Mouse (Mus musculus): ENCODE measurements at regions not wholly inside any gene's neighbourhood (a gene's known extent, or its start where the extent isn't known, plus 50 kb on each side); places are given as distances from the start of the nearest gene placed in this dataset.

DNA sequence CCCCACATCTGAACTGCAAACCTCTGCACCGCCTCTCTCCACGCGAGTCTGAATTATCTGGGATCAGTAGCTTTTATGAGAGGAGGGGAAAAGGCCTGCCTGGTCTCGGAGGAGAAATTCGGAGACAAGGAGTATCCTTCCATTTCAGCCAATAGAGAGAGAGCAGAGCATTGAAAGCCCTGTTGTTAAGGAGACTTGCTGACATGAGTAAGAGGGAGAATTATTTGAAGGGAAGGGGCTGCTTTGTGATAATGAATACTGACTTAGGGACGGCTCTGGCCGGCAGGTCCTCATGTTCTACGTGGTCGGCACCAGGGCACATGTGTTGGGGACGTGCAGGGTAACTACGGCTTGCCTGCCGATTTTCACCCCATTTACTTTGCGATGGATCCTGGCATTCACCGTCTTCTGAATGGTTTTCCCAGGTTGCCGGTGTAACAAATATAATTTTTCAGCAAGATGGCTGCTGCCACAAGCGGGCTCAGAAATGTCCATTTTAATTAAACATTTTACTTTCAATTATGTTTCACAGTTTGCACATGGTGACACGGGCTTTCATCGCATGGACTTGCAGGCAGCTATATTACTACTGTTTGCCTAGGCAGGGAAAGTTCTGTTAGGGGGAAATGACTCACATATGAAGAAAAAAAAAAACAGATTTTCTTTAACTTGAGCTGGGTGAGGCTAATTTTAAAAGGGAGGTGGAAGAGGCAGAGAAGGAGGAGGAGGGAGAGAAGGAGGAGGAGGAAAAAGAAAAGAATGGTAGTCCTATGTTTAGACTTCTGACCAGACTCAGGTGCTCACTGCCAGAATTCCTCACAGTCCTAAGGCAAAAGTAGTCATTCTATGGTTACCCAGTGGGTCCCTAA, 744.3 kb upstream of the Arrdc4 start:
- Histone ChIP-seq H3K9ac (replicated peaks; ENCODE audit: low read depth) (no peak overlapping the region), H3K36me3 (ENCODE audit: insufficient read depth, low read length) (no peaks in the 10 kb centered on the region), H3K4me2 (replicated peaks; ENCODE audit: low read depth, low read length) (peak overlapping the region; percentile 6; the same call in 1 of the 2 replicates), H3K27me3 (replicated peaks; ENCODE audit: insufficient read depth, low read length) (no peaks in the 10 kb centered on the region), H3K27ac (ENCODE audit: low read length) (no peak overlapping the region), H3K9me3 (ENCODE audit: low read length) (no peaks in the 10 kb centered on the region), H3K4me3 (ENCODE audit: low read depth, low read length) (no peak overlapping the region), H3K4me1 (ENCODE audit: insufficient read depth, low read depth, low read length) (no peaks in the 10 kb centered on the region)
- TF ChIP-seq EP300 (IDR thresholded peaks at IDR 0.05) (no peak), CTCF (IDR thresholded peaks at IDR 0.05) (no peak)
- 63% methylated on average over 18 of the region's 18 CpGs for WGBS
- ATAC-seq = no peak
- DNase-seq (ENCODE audit: low spot score) = no peak

DNA sequence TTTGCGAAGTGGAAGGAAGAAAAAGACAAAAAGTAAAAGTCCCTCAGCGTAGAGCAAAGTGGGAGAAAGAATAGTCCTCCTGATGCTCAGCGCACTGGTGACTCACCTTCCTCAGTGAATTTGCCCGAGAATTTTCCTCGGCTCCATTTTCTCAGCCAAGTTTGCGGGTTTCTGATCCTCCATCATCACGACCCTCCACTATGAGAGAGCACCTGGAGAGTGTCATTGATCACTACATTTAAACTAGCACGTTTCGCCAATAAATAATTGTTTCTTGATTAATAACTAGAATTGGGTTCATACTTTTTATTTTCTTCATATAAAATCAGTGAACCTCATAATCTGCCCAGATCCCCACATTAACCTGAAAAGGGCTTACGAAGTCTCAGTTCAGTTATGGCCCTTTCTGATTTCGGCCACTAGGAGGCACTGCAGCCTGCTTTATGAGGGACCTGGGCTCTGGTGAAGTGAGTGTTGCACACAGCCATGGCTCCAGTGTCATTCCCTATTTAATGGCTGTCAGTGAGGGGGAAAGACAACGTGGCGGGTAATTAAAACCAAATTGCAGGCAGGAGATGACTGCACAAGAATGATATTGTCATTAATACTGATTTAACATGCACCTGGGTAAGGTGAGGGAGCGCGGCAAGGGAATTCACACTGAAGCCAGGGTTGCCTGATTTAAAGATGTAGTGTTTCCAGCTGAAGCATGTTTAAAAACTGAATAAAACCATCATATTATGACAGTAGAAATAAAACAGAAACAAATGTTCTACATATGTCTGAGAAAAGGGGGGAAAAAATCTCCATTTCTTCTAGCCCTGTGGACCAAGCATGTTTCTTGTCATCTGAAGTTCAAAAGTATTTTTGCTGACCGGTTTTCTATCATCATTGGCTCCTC, 741.8 kb upstream of the Arrdc4 start:
- Histone ChIP-seq H3K4me3 (ENCODE audit: low read depth, low read length) (no peak overlapping the region), H3K4me2 (replicated peaks; ENCODE audit: low read depth, low read length) (no peak overlapping the region)
- TF ChIP-seq EP300 (IDR thresholded peaks at IDR 0.05) (no peak), CTCF (IDR thresholded peaks at IDR 0.05) (peak; percentile 96)

GRCm38 (mm10) chr7:69488630-69489029, 739.6 kb upstream of the Arrdc4 start:
- Histone ChIP-seq H3K9ac (replicated peaks; ENCODE audit: low read depth) (no peak overlapping the region), H3K4me3 (ENCODE audit: low read depth, low read length) (no peak overlapping the region), H3K4me2 (replicated peaks; ENCODE audit: low read depth, low read length) (no peak overlapping the region), H3K36me3 (ENCODE audit: insufficient read depth, low read length) (no peaks in the 10 kb centered on the region), H3K27me3 (replicated peaks; ENCODE audit: insufficient read depth, low read length) (no peaks in the 10 kb centered on the region), H3K4me1 (ENCODE audit: insufficient read depth, low read depth, low read length) (no peaks in the 10 kb centered on the region), H3K27ac (ENCODE audit: low read length) (no peak overlapping the region), H3K9me3 (ENCODE audit: low read length) (no peaks in the 10 kb centered on the region)
- TF ChIP-seq EP300 (IDR thresholded peaks at IDR 0.05) (no peak), CTCF (IDR thresholded peaks at IDR 0.05) (no peak)
- DNase-seq (ENCODE audit: low spot score) (no peak), ATAC-seq (no peak)
- 70% methylated on average over 6 of the region's 6 CpGs for WGBS

More for the DNA sequence above, 741.8 kb upstream of the Arrdc4 start:
- Histone ChIP-seq H3K9ac (replicated peaks; ENCODE audit: low read depth) (no peak overlapping the region), H3K36me3 (ENCODE audit: insufficient read depth, low read length) (no peaks in the 10 kb centered on the region), H3K9me3 (ENCODE audit: low read length) (no peaks in the 10 kb centered on the region), H3K27me3 (replicated peaks; ENCODE audit: insufficient read depth, low read length) (no peaks in the 10 kb centered on the region), H3K27ac (ENCODE audit: low read length) (no peak overlapping the region), H3K4me1 (ENCODE audit: insufficient read depth, low read depth, low read length) (no peaks in the 10 kb centered on the region)
- WGBS = 40% methylated on average over 16 of the region's 16 CpGs
- DNase-seq (ENCODE audit: low spot score) (peak; percentile 78), ATAC-seq (peak; percentile 62)

GRCm38 (mm10) chr7:69487111-69487510, 738.1 kb upstream of the Arrdc4 start:
- no peak for TF ChIP-seq EP300 (IDR thresholded peaks at IDR 0.05)
- no peak for TF ChIP-seq CTCF (IDR thresholded peaks at IDR 0.05)
- Histone ChIP-seq H3K27ac (ENCODE audit: low read length) (no peak overlapping the region), H3K27me3 (replicated peaks; ENCODE audit: insufficient read depth, low read length) (no peaks in the 10 kb centered on the region), H3K4me3 (ENCODE audit: low read depth, low read length) (no peak overlapping the region), H3K4me2 (replicated peaks; ENCODE audit: low read depth, low read length) (no peak overlapping the region), H3K9ac (replicated peaks; ENCODE audit: low read depth) (no peak overlapping the region), H3K9me3 (ENCODE audit: low read length) (no peaks in the 10 kb centered on the region), H3K36me3 (ENCODE audit: insufficient read depth, low read length) (no peaks in the 10 kb centered on the region), H3K4me1 (ENCODE audit: insufficient read depth, low read depth, low read length) (no peaks in the 10 kb centered on the region)
- 13% methylated on average over 3 of the region's 3 CpGs for WGBS
- DNase-seq (ENCODE audit: low spot score) = peak; percentile 11
- ATAC-seq = no peak

GRCm38 (mm10) chr7:69484552-69484951, 735.5 kb upstream of the Arrdc4 start:
- no peaks in the 10 kb centered on the region for H3K4me1 ChIP-seq (ENCODE audit: insufficient read depth, low read depth, low read length)
- no peaks in the 10 kb centered on the region for H3K9me3 ChIP-seq (ENCODE audit: low read length)
- TF ChIP-seq CTCF (IDR thresholded peaks at IDR 0.05) (no peak), EP300 (IDR thresholded peaks at IDR 0.05) (no peak)
- no peak overlapping the region for H3K4me2 ChIP-seq (replicated peaks; ENCODE audit: low read depth, low read length)
- WGBS = 48% methylated on average over 4 of the region's 4 CpGs
- no peak overlapping the region for H3K9ac ChIP-seq (replicated peaks; ENCODE audit: low read depth)
- H3K27ac ChIP-seq (ENCODE audit: low read length) = no peak overlapping the region
- DNase-seq (ENCODE audit: low spot score) (no peak), ATAC-seq (no peak)
- no peaks in the 10 kb centered on the region for H3K36me3 ChIP-seq (ENCODE audit: insufficient read depth, low read length)
- no peak overlapping the region for H3K4me3 ChIP-seq (ENCODE audit: low read depth, low read length)
- no peaks in the 10 kb centered on the region for H3K27me3 ChIP-seq (replicated peaks; ENCODE audit: insufficient read depth, low read length)

Measured in lung, postnatal 0 days (tissue).